Mouse (Mus musculus) neural tube, embryonic 12.5 days (tissue): ENCODE measurements around the gene Ctf2. TPM values are rescaled to one million over a fixed set of nuclear protein-coding genes. Genes with fewer than 3 reads are reported as not detected.
"Not testable (repeated sequence)": the region's sequence is repeated elsewhere in the genome, so short reads cannot be mapped to it uniquely, and the experiment has no call there.

ENCODE experiments used
- ATAC-seq: fragments of 200-750 bp; cut with Nextera tagmentation; 2 replicates; pipeline ENCODE4 v1.8.0; 2017; ENCODE audit warnings: low read depth, mild to moderate bottlenecking, moderate TSS enrichment, moderate library complexity; ENCODE audit not compliant: low FRiP score
- H3K27ac ChIP-seq: fragments of 300-500 bp; sonication (generic); 2 replicates; pipeline ENCODE4 v1.5.1; 2016
- H3K27me3 ChIP-seq: fragments of 300-500 bp; sonication (generic); replicated peaks from 2 replicates; pipeline ENCODE4 v1.6.1; 2016; ENCODE audit warnings: mild to moderate bottlenecking
- H3K36me3 ChIP-seq: fragments of 300-500 bp; sonication (generic); 2 replicates; pipeline ENCODE4 v1.6.1; 2016; ENCODE audit warnings: mild to moderate bottlenecking
- H3K4me1 ChIP-seq: fragments of 300-500 bp; sonication (generic); 2 replicates; pipeline ENCODE4 v1.6.1; 2016
- H3K4me2 ChIP-seq: fragments of 300-500 bp; sonication (generic); replicated peaks from 2 replicates; pipeline ENCODE4 v1.6.1; 2016; ENCODE audit warnings: mild to moderate bottlenecking
- H3K4me3 ChIP-seq: fragments of 300-500 bp; sonication (generic); 2 replicates; pipeline ENCODE4 v1.5.1; 2016
- H3K9ac ChIP-seq: fragments of 300-500 bp; sonication (generic); 2 replicates; pipeline ENCODE4 v1.6.1; 2016; ENCODE audit warnings: mild to moderate bottlenecking
- H3K9me3 ChIP-seq: fragments of 300-500 bp; sonication (generic); 2 replicates; pipeline ENCODE4 v1.6.1; 2016; ENCODE audit warnings: mild to moderate bottlenecking
- WGBS: fragments of 180-500 bp; shearing (Covaris S2); methylation state at CpG from one replicate; pipeline ENCODE4 v1.1.7; 2016; 5-methylcytosine and 5-hydroxymethylcytosine counted together
- polyA plus RNA-seq: library from polyadenylated mRNA; unstranded; fragments of >200 nt; fragmentation: Nextera tagmentation; extraction: Ambion mirVana; gene quantifications from 2 replicates; pipeline ENCODE4 v1.2.1, GENCODE M21; 2016

The Ctf2 gene
- 0.22 and 0.28 TPM in 2 replicates for polyA plus RNA-seq

DNA sequence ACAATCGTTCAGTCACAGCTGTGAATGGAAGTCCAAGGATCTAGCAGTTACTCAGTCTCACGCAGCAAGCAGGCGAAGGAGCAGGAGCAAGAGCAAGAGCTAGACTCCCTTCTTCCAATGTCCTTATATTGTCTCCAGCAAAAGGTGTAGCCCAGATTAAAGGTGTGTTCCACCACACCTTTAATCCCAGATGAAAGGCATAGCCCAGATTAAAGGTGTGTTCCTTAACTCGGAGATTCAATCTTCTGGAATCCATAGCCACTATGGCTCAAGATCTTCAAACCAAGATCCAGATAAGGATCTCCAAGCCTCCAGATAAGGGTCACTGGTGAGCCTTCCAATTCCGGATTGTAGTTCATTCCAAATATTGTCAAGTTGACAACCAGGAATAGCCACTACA is at the start of gene Ctf2:
Gene Ctf2 (minus strand): TSS at position 101 of the 400 bp plus-strand sequence.
- not testable (repeated sequence) for ATAC-seq, H3K4me1 ChIP-seq, H3K4me2 ChIP-seq, H3K9me3 ChIP-seq, H3K27ac ChIP-seq, H3K9ac ChIP-seq, H3K27me3 ChIP-seq, H3K4me3 ChIP-seq, H3K36me3 ChIP-seq
- no CpG with 5 or more reads among the region's 5 CpGs for WGBS

- peak overlapping the region; percentile 92 for H3K9ac ChIP-seq
- H3K4me2 ChIP-seq = peak overlapping the region; percentile 88
- H3K27me3 ChIP-seq = no peaks in the 10 kb centered on the region
These were observed 46.4 kb upstream of the Ctf2 start for GRCm38 (mm10) chr7:127778350-127778749.

DNA sequence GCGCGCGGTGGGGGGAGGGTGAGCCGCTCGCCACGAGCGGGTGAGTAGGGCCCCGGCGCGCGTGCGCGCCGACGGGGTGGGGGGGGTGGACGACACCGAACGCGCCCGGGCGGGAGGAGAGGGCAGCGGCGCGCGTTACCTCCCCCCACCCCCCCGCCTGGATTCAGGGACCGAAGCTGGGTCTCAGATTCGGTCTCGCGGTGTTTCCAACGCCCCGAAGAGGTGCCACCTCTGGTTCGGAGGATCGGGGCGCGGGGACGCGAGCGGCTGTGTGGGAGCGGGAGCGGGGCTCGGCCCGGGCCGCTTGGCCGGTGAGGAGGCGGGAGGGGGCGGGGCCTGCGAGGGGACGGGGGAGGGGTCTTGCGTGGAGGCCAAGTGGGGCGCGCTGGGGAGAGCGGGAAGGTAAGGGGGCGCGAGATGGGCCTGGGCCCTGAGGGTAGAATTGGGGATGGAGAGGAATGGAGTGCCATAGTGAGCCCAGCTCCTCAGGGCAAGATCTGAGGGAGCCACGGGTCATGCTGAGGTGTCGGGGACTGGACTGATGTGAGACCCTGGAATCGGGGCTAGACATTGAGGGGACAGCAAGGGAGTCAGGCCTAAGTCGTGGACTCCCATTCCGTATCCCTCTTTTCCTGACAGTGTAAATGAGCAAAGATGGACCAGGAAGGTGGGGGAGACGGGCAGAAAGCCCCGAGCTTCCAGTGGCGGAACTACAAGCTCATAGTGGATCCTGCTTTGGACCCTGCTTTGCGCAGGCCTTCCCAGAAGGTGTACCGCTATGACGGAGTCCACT is 45.7 kb upstream of the Ctf2 start:
- Histone ChIP-seq H3K27me3 (no peaks in the 10 kb centered on the region), H3K4me1 (peaks cover 11% of the 10 kb centered on the region), H3K9ac (peak overlapping the region; percentile 92), H3K36me3 (peaks cover 36% of the 10 kb centered on the region), H3K4me2 (peak overlapping the region; percentile 88), H3K9me3 (no peaks in the 10 kb centered on the region), H3K27ac (peak overlapping the region; percentile 78), H3K4me3 (peak overlapping the region; percentile 92)
- 3% methylated on average over 66 of the region's 66 CpGs for WGBS
- peak; percentile 39 for ATAC-seq

More at GRCm38 (mm10) chr7:127778350-127778749, 46.4 kb upstream of the Ctf2 start:
- Histone ChIP-seq H3K36me3 (peaks cover 40% of the 10 kb centered on the region), H3K27ac (no peak overlapping the region), H3K4me1 (peaks cover 11% of the 10 kb centered on the region), H3K9me3 (no peaks in the 10 kb centered on the region), H3K4me3 (peak overlapping the region; percentile 92)
- no peak for ATAC-seq
- WGBS = 87% methylated on average over 4 of the region's 4 CpGs

DNA sequence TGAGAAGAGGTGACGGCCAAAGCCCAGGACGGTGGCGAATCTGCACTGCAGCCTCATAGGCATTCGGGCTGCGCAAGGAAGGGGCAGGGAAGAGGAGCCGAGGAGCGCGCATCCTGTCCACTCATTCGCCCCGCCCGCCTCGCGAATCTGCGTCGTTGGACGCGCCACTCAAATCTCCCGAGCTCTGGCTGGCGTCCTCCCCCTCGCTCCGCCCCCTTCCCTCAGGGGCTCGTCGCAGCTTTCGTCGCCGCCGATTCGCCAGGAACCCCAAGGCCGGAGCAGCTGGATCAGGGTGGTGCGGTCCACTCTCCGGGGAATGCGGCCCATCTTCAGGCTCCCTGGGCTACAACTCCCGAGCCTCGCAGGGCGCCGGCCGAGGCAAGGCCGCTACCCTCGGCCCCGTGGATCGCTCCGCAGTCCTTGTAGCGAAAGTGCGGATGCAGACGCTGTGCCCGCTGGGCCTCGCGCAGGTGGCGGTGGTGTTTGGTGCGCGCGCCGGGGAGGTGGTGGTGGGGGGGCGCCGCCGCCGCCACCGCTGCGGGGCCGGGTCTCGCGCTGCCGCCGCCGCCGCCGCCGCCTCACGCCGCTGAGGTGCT is 45.0 kb upstream of the Ctf2 start:
- Histone ChIP-seq H3K27ac (peak overlapping the region; percentile 78), H3K36me3 (peaks cover 29% of the 10 kb centered on the region), H3K9me3 (no peaks in the 10 kb centered on the region), H3K4me2 (peak overlapping the region; percentile 88), H3K27me3 (no peaks in the 10 kb centered on the region), H3K9ac (peak overlapping the region; percentile 92), H3K4me3 (peak overlapping the region; percentile 92), H3K4me1 (peaks cover 11% of the 10 kb centered on the region)
- WGBS = under 1% methylated on average over 69 of the region's 70 CpGs
- ATAC-seq = peak; percentile 94

GRCm38 (mm10) chr7:127776426-127776825 is 44.5 kb upstream of the Ctf2 start, which contains the start of gene Setd1a:
TSS of gene Setd1a (plus strand) at chr7:127776670.
- H3K4me3 ChIP-seq = peak within 1 kb of the TSS; percentile 92
- ATAC-seq = peak; percentile 77
- H3K4me1 ChIP-seq = peaks cover 11% of the 10 kb centered on the region
- peaks cover 24% of the 10 kb centered on the region for H3K36me3 ChIP-seq
- H3K9me3 ChIP-seq = no peaks in the 10 kb centered on the region
- H3K4me2 ChIP-seq = peak within 1 kb of the TSS; percentile 88
- no peaks in the 10 kb centered on the region for H3K27me3 ChIP-seq
- under 1% methylated on average over 23 of the region's 23 CpGs for WGBS
- peak within 1 kb of the TSS; percentile 92 for H3K9ac ChIP-seq
- H3K27ac ChIP-seq = peak within 1 kb of the TSS; percentile 78

DNA sequence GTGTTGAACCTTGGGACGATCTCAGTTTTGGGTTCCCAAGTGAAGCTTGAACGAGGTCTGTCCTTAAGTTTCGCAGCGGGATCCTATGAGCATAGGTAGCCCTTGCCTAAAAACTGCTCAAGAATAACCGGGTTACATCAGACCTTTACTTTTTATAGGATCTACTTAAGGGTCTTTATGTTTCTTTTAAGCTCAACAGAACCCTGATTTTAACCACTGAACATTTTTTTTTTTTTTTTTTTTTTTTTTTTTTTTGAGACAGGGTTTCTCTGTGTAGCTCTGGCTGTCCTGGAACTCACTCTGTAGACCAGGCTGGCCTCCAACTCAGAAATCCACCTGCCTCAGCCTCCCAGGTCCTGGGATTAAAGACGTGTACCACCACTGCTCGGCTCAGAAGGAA is 43.9 kb upstream of the Ctf2 start:
- Histone ChIP-seq H3K36me3 (peaks cover 18% of the 10 kb centered on the region), H3K27ac (peak overlapping the region; percentile 78; the same call in 1 of the 2 replicates), H3K4me2 (peak overlapping the region; percentile 88), H3K9ac (peak overlapping the region; percentile 92; the same call in 1 of the 2 replicates), H3K4me1 (peaks cover 11% of the 10 kb centered on the region), H3K4me3 (peak overlapping the region; percentile 92)
- not testable (repeated sequence) for H3K9me3 ChIP-seq, ATAC-seq, H3K27me3 ChIP-seq
- 80% methylated on average over 7 of the region's 7 CpGs for WGBS

DNA sequence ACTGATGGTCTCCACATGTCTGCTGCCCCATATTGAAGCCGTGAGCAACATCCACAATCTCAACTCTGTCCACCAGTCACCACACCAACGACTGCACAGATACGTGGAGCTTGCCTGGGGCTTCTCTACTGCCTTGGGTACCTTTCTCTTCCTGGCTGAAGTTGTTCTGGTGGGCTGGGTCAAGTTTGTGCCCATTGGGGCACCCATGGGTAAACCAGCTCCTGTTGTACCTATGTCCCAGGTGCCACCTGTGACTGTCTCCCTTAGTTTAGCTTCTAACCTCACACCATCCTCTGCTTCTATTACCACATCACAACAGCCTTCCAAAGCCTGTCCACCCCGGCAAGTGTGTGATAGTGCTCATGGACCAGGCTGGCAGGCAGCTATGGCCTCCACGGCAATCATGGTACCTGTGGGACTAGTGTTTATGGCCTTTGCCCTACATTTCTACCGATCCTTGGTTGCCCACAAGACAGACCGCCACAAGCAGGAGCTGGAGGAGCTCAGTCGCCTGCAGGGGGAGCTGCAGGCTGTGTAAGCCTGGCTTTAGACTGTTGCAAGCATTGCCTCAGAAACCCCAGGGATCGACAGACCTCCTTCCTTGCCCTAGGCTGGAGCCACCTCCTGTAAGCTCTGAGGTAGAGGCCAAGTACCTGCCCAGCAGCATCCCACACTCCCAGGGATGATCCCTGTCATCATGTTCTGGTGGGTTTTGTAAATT is 41.9 kb upstream of the Ctf2 start:
- no peak overlapping the region for H3K4me3 ChIP-seq
- H3K27me3 ChIP-seq = no peaks in the 10 kb centered on the region
- no peaks in the 10 kb centered on the region for H3K36me3 ChIP-seq
- H3K27ac ChIP-seq = no peak overlapping the region
- H3K4me1 ChIP-seq = peaks cover 29% of the 10 kb centered on the region
- H3K4me2 ChIP-seq = no peak overlapping the region
- H3K9me3 ChIP-seq = no peaks in the 10 kb centered on the region
- no peak for ATAC-seq
- 41% methylated on average over 9 of the region's 9 CpGs for WGBS
- H3K9ac ChIP-seq = no peak overlapping the region

GRCm38 (mm10) chr7:127772557-127772956 is 40.6 kb upstream of the Ctf2 start:
- Histone ChIP-seq H3K27ac (no peak overlapping the region), H3K4me3 (no peak overlapping the region), H3K4me2 (no peak overlapping the region), H3K4me1 (peaks cover 25% of the 10 kb centered on the region), H3K9ac (no peak overlapping the region), H3K9me3 (no peaks in the 10 kb centered on the region), H3K27me3 (no peaks in the 10 kb centered on the region), H3K36me3 (peaks cover 11% of the 10 kb centered on the region)
- ATAC-seq = no peak
- 88% methylated on average over 1 of the region's 1 CpGs for WGBS

GRCm38 (mm10) chr7:127772080-127772479 is 40.1 kb upstream of the Ctf2 start:
- Histone ChIP-seq H3K27me3 (no peaks in the 10 kb centered on the region), H3K4me2 (no peak overlapping the region), H3K9me3 (no peaks in the 10 kb centered on the region), H3K4me1 (peaks cover 25% of the 10 kb centered on the region), H3K9ac (no peak overlapping the region), H3K36me3 (peaks cover 16% of the 10 kb centered on the region), H3K4me3 (no peak overlapping the region), H3K27ac (no peak overlapping the region)
- ATAC-seq = no peak
- WGBS = 79% methylated on average over 3 of the region's 3 CpGs

DNA sequence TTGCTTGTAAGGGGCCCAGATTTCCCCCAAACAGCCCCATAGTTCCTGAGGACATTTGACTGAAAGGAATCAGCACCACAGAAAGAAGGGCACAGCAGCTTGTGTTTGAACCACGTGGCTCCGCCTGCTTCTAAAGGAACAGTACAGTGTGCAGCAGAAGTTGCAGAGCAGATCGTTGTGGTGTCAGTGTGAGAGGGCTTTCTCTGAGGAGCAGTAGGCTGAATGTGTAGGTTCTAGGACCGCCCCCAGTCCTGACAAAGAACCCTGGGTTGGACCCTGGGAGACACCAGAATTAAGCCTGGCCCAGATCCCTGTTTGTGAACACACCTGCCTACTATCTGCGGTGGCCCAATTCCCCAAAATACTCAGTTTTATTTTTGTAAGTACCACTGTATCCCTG is 39.3 kb upstream of the Ctf2 start:
- WGBS = 70% methylated on average over 5 of the region's 5 CpGs
- no peaks in the 10 kb centered on the region for H3K9me3 ChIP-seq
- no peak overlapping the region for H3K9ac ChIP-seq
- peaks cover 25% of the 10 kb centered on the region for H3K4me1 ChIP-seq
- H3K36me3 ChIP-seq = peaks cover 22% of the 10 kb centered on the region
- H3K27ac ChIP-seq = no peak overlapping the region
- H3K4me2 ChIP-seq = 0 out of 2 replicates have a peak overlapping the region, but pooled peaks have one; percentile 73
- no peak for ATAC-seq
- no peak overlapping the region for H3K4me3 ChIP-seq
- H3K27me3 ChIP-seq = no peaks in the 10 kb centered on the region

GRCm38 (mm10) chr7:127770039-127770905 is 38.3 kb upstream of the Ctf2 start:
- no peaks in the 10 kb centered on the region for H3K9me3 ChIP-seq
- WGBS = 6% methylated on average over 27 of the region's 27 CpGs
- peak overlapping the region; percentile 73 for H3K4me2 ChIP-seq
- H3K36me3 ChIP-seq = peaks cover 31% of the 10 kb centered on the region
- H3K4me1 ChIP-seq = peaks cover 25% of the 10 kb centered on the region
- H3K4me3 ChIP-seq = peak overlapping the region; percentile 45
- peak; percentile 27 for ATAC-seq
- no peaks in the 10 kb centered on the region for H3K27me3 ChIP-seq
- no peak overlapping the region for H3K27ac ChIP-seq
- peak overlapping the region; percentile 67 for H3K9ac ChIP-seq
